Mouse (Mus musculus): ENCODE results near the gene Ascc2. TPM values are rescaled to one million over a fixed set of nuclear protein-coding genes. Genes with fewer than 3 reads are reported as not detected.

Gene Ascc2
- total RNA-seq, 2 experiments from 2014 or later: 14.9 to 15.3 TPM

DNA sequence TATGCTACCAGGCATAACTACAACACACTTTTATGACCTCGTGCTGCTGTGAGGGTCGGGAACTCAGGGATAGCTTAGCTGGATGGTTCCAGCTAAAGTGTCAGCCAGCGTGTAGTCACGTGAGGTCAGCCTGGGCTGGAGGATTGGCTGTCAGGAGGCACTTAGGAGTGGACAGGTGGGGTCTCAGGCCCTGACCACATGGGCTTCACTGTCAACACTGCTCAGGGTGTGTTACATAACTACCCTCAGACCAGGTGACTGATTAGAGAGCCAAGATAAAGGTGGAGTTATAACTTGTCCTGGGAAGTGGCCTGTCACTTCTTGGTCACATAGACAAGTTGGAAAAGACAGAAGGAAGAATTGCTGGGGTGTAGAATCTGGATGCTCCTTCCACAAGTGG, 78.0 kb downstream of the Ascc2 start:
- intact Hi-C loops (cut with DNase I): no loop called here
- no peak for DNase-seq

DNA sequence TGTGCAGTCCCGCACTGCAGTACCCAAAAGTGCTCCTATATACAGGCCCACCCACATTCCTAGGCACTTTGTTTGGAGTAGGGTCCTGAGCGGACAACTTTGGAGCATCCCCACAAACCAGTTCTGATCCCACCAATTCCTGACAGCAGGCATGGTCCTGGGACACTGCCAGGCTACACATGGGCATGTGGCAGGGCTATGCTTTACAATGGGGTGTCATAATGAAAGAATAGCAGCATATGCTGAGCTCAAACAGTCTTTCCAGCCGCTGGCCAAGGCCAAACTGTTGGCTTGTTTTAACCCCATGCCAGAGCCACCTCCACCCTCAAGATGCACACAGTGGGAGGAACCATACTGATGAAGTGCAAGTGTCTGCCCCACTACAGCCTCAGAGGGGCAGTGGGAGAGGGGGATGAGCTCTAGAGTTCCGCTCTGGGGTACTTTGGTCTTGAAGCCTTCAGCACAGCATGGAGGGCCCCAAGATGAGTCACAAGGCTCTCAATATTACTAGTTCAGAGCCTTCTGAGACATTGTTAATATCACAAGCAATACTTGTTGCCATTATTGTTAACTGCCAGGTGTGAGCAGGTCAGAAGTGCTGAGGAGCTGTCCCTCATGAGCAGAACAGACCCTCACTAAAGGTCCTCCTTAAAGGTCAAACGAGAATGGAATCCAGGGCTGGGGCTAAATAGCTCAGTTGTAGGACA, 79.1 kb downstream of the Ascc2 start:
- intact Hi-C loops (cut with DNase I): no loop called here
- DNase-seq: no peak

DNA sequence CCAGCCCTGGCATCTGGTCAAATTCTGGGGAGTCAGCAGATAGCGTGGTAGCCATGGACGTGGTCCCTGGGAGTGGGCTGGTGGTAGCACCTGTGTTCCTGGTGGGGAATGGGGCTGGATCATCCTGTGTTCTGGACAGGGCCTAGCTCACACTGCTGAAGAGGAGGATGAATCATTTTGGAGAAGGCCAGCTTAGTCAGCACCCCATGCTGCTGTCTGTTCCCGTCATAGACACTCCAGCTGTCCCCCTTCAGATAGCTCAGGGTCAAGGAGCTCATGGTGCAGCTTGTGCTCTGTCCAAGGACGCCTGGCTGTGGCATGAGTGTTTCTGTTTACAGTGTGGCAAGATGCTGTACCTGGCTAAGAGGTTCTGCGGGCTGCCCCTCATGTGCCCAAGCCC, 81.0 kb downstream of the Ascc2 start:
- intact Hi-C loops (cut with DNase I): no loop called here

DNA sequence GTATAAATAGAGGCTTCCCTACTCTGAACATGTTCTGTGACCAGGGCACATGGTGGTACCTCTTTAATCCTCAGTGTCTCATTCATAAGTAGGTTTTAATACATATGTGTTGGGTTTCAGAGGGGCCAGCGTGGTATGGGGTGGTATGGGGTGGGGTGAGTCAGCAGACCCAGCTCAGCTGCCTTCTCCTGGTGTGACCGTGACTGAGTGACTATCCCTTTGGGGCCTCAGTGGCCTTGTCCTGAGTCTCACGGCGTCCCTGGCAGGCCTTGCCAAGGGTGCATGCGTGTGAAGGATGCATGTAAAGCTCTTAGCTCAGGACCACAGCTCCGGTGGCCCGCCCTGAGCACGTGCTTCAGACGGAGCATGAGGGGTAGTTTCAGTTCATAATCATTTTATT, 82.4 kb downstream of the Ascc2 start:
- intact Hi-C loops (cut with DNase I): no loop called here
- no peak for DNase-seq

More for the DNA sequence above, 81.0 kb downstream of the Ascc2 start:
- DNase-seq: no peak

- intact Hi-C loops (cut with DNase I): no loop called here
- DNase-seq: no peak
Measured at GRCm38 (mm10) chr11:4720393-4720792, 82.8 kb downstream of the Ascc2 start.

DNA sequence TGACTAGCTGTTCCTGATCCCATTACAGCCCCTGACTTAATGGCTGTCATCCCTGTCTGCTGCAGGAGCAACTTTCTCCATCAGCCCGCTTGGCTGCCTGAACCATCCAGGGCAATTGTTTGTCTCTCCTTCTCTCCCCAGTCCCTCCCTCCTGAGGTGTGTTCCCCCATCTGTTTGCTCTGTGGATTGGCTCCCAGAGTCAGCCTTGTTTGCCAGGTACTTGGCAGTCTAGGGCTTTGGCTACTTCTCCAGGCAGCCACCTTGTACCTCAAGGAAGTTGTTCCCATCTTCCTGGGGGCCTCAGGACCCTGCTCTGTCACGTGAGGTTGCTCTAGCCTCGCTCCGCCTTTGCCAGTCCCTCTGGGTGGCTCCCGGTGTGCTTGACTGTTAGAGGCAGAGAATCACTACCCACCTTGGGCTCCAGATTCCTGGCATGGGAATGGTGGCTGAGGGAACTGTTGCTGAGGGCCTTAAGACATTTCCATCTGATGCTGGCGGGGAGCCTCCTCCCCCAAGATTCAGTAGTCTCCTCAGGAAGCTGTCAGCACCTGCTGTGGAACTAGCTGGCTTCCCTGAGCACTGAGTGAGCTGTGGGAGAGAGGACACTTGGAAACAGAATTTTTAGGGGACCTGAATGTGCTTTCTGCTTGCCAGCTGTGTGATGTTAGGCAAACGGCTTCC, 83.5 kb downstream of the Ascc2 start:
- intact Hi-C loops (cut with DNase I): no loop called here
- no peak for DNase-seq

DNA sequence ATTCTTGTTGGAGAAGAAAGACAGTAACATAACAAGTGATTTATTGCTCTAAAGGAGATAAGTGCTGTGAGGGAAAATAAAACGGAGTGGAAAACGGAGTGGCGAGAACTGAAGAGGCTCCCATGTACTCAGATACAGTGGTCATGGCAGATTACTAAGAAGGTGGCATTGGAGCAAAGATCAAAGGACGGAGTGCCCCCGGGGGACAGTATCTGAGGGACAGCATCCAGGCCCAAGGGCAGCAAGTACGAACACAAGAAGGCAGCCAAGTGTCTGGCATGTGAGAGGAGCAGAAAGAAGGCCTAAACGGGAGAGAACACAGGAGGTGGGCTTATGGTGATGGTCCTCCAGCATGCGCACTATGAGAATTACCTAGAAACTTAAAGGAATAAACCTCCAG, 84.2 kb downstream of the Ascc2 start:
- no peak for DNase-seq
- intact Hi-C loops (cut with DNase I): no loop called here

DNA sequence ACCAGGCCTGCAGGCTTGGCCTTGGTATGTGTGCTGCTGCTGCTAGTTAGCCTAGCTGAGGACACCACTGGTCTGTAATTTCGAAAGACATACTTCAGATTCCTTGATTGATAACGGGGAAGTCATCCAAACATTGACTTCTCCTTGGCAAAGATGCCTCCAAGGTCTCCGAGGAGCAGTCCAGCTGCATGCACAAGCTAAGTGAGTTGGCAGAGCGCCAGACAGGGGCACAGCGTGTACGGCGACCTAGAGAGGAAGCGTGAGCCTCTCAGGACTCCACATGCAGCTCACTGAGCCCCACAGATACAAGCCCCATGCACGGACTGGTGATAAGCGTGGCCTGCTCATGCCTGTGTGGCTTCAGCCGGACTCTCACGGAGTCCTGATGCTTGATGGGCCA, 92.1 kb downstream of the Ascc2 start:
- DNase-seq: peak in 1 of 2 experiments; percentile 15
- intact Hi-C loops (cut with DNase I): no loop called here

DNA sequence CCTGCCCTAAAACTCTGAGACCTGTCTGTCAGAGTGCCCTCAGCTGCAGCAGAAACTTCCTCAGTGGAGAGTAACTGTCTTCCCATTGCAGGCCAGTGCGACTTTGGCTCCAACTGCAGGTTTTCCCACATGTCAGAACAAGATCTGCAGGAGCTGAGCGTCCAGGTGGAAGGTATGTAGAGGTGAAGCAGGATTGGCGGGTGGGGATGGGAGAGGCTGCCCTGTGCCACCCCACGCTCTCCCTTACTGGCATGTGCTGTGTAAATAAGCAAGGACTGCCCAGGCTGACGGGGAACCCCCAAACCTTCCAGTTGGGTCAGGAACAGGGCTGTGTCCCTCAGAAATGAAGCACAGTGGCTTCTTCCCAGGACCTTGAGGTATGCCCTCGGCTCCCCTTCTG, 92.5 kb downstream of the Ascc2 start:
- no peak for DNase-seq
- intact Hi-C loops (cut with DNase I): no loop called here

DNA sequence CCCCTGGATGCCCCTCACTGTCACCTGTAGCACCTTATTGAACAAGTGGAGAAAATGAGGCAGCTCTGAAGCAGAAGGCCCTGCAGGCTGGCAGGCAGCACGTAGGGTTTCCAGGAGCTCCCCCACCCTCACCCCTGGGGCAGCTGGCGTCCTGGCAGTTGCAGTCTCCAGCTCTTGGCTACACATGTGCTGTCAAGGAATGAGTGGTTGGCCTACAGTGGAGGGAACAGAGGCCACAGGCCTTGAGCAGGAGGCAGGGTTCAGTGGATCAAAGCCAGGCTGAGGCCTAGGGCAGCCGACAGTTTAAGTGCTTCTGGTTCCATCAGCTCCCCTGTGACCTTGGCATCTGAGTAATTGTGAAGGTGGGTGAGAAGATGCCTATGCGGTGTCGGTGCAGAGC, 93.4 kb downstream of the Ascc2 start:
- intact Hi-C loops (cut with DNase I): no loop called here

DNA sequence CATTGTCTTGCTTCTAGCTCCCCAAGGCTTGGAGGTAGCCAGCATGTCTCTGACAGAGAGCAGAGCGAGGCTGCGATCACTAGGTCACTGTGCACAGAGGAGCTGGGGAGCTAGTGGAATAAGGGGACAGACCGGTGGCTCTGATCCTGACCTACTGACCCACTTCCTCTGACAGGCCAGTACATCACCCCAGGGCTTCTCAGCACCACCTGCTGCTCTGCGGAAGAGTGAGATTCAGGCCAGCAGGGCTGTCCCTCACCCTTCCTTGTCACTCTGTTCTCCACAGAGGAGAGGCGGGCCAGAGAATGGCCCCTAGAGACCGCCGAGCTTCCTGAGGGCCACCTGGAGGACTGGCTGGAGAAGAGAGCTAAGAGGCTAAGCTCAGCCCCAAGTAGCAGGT, 94.2 kb downstream of the Ascc2 start:
- no peak for DNase-seq
- intact Hi-C loops (cut with DNase I): no loop called here

More for the DNA sequence above, 93.4 kb downstream of the Ascc2 start:
- no peak for DNase-seq

DNA sequence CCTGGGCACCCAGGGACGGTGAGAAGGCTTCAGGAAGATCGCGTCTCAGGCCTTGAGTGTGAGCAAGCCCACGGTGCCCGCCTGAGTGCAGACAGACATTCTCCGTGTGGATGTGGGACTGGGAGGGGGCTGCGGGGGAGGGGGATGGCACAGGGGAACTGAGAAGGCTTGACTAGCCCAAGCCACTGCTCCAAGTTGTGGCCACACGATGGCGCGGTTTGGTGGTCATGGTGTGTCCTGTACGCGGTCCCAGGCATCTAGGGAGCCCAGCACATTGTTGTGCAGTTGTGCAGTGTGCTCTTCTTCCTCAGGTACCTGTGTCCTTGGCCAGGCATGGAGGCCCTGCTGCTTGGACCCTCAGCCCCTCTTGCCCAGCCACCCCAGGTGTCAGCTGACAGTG, 96.6 kb downstream of the Ascc2 start:
- intact Hi-C loops (cut with DNase I): no loop called here
- no peak for DNase-seq

Other genes starting within 250 kb of the Ascc2 start
- gene Hormad2, start 196.6 kb upstream of the Ascc2 start, total RNA-seq (2021): under 1 TPM in 1 of 2 experiments, not detected in 1; 0.14 TPM
- 10 to 100 TPM; 50.4 to 54.4 TPM for gene Mtmr3, start 42.9 kb upstream of the Ascc2 start, total RNA-seq (2021)
- gene Gm11032, start 17.7 kb upstream of the Ascc2 start, total RNA-seq (2021): not detected
- 1,000 to 10,000 TPM; 1,571 to 1,600 TPM for gene Uqcr10, start 66.6 kb downstream of the Ascc2 start, total RNA-seq (2021)
- 10 to 100 TPM; 24.5 to 24.9 TPM for gene Zmat5, start 66.9 kb downstream of the Ascc2 start, total RNA-seq (2021)
- gene Cabp7, start 109.0 kb downstream of the Ascc2 start, total RNA-seq (2021): not detected
- 10 to 100 TPM; 80.0 to 80.1 TPM for gene Nf2, start 211.8 kb downstream of the Ascc2 start, total RNA-seq (2021)
- gene Nipsnap1, start 236.2 kb downstream of the Ascc2 start, total RNA-seq (2021): under 1 TPM; 0.43 to 0.69 TPM